Comparison of ENCODE assay signal across 15 mouse cellular contexts in genomic region chr2:179761718-179762441, GRCm38 (mm10).
DNase-seq lines count a peak whose midpoint lies in the region; ATAC-seq lines count a peak whose summit lies in the region.
"Had no signal": no experiment of that assay in that cellular context is flagged by ENCODE, and none has a peak within 500 bp of the region (broad histone marks: within the 10 kb centered on the region; RNA-seq: fewer than 3 reads in every experiment).

No protein-coding gene starts in this region.

- 56% methylated on average over 9 of the region's 9 CpGs for WGBS in forebrain, embryonic 10.5 days
- WGBS in forebrain, embryonic 11.5 days = 57% methylated on average over 9 of the region's 9 CpGs
- 63% methylated on average over 9 of the region's 9 CpGs for WGBS in midbrain, embryonic 10.5 days
- 63% methylated on average over 9 of the region's 9 CpGs for WGBS in midbrain, embryonic 11.5 days
- WGBS in neural tube, embryonic 15.5 days = 56% methylated on average over 9 of the region's 9 CpGs

- no peaks in the 10 kb centered on the region for H3K9me3 ChIP-seq in forebrain, embryonic 10.5 days
- H3K9me3 ChIP-seq in forebrain, embryonic 11.5 days (ENCODE audit: control insufficient read depth, low read length) = no peaks in the 10 kb centered on the region
- H3K9me3 ChIP-seq in midbrain, embryonic 10.5 days (replicated peaks) = no peaks in the 10 kb centered on the region
- no peaks in the 10 kb centered on the region for H3K9me3 ChIP-seq in midbrain, embryonic 11.5 days (ENCODE audit: control insufficient read depth, low read length)
- H3K9me3 ChIP-seq in neural tube, embryonic 15.5 days (replicated peaks) = no peaks in the 10 kb centered on the region
- H3K9me3 ChIP-seq: liver, embryonic 12.5 days; megakaryocyte, embryonic 14.5 days had no signal

- peaks cover 42% of the 10 kb centered on the region for H3K4me1 ChIP-seq in forebrain, embryonic 10.5 days
- H3K4me1 ChIP-seq in forebrain, embryonic 11.5 days (replicated peaks; ENCODE audit: control insufficient read depth, insufficient read depth, low read length) = peaks cover 9% of the 10 kb centered on the region; the same call in 1 of the 2 replicates
- H3K4me1 ChIP-seq in midbrain, embryonic 10.5 days = peaks cover 34% of the 10 kb centered on the region
- H3K4me1 ChIP-seq in midbrain, embryonic 11.5 days (ENCODE audit: control insufficient read depth, insufficient read depth, low read length) = peaks cover 10% of the 10 kb centered on the region
- peaks cover 37% of the 10 kb centered on the region for H3K4me1 ChIP-seq in neural tube, embryonic 15.5 days
- H3K4me1 ChIP-seq: liver, embryonic 12.5 days; megakaryocyte, embryonic 14.5 days had no signal

- peak overlapping the region; percentile 69 for H3K27ac ChIP-seq in forebrain, embryonic 10.5 days
- no peak overlapping the region for H3K27ac ChIP-seq in forebrain, embryonic 11.5 days (ENCODE audit: low read depth, low read length)
- H3K27ac ChIP-seq in midbrain, embryonic 10.5 days (replicated peaks) = peak overlapping the region; percentile 39; the same call in 1 of the 2 replicates
- no peak overlapping the region for H3K27ac ChIP-seq in midbrain, embryonic 11.5 days (ENCODE audit: low read depth, low read length)
- H3K27ac ChIP-seq in neural tube, embryonic 15.5 days (replicated peaks) = peak overlapping the region; percentile 8; the same call in 1 of the 2 replicates
- H3K27ac ChIP-seq: liver, embryonic 12.5 days; stomach, postnatal 0 days had no signal

- H3K9ac ChIP-seq in forebrain, embryonic 11.5 days (ENCODE audit: low read length) = no peak overlapping the region
- H3K9ac ChIP-seq in midbrain, embryonic 11.5 days (ENCODE audit: low read length) = no peak overlapping the region
- no peak overlapping the region for H3K9ac ChIP-seq in neural tube, embryonic 15.5 days (replicated peaks)
- H3K9ac ChIP-seq: liver, embryonic 12.5 days had no signal

- no peak overlapping the region for H3K4me2 ChIP-seq in forebrain, embryonic 11.5 days (ENCODE audit: low read depth, low read length, severe bottlenecking)
- H3K4me2 ChIP-seq in midbrain, embryonic 11.5 days = no peak overlapping the region
- H3K4me2 ChIP-seq in neural tube, embryonic 15.5 days = no peak overlapping the region
- H3K4me2 ChIP-seq: liver, embryonic 12.5 days had no signal

- H3K4me3 ChIP-seq in forebrain, embryonic 10.5 days = no peak overlapping the region
- H3K4me3 ChIP-seq in forebrain, embryonic 11.5 days (ENCODE audit: low read depth, low read length) = no peak overlapping the region
- H3K4me3 ChIP-seq in midbrain, embryonic 10.5 days = no peak overlapping the region
- H3K4me3 ChIP-seq in midbrain, embryonic 11.5 days (ENCODE audit: low read depth, low read length) = no peak overlapping the region
- H3K4me3 ChIP-seq in neural tube, embryonic 15.5 days (replicated peaks) = no peak overlapping the region
- H3K4me3 ChIP-seq: liver, embryonic 12.5 days; megakaryocyte, embryonic 14.5 days had no signal

- peaks cover 33% of the 10 kb centered on the region for H3K27me3 ChIP-seq in forebrain, embryonic 10.5 days (ENCODE audit: poor library complexity, severe bottlenecking)
- H3K27me3 ChIP-seq in forebrain, embryonic 11.5 days (ENCODE audit: control insufficient read depth, insufficient read depth, low read length) = no peaks in the 10 kb centered on the region
- H3K27me3 ChIP-seq in midbrain, embryonic 10.5 days (ENCODE audit: low read depth, poor library complexity, severe bottlenecking) = peaks cover 32% of the 10 kb centered on the region
- H3K27me3 ChIP-seq in midbrain, embryonic 11.5 days (ENCODE audit: control insufficient read depth, insufficient read depth, low read length) = no peaks in the 10 kb centered on the region
- H3K27me3 ChIP-seq in neural tube, embryonic 15.5 days (replicated peaks) = 0 out of 2 replicates have a peak, but pooled peaks cover 3% of the 10 kb centered on the region

- DNase-seq in forebrain, embryonic 10.5 days (ENCODE audit: extremely low spot score, low spot score) = no peak
- no peak for DNase-seq in forebrain, embryonic 11.5 days (ENCODE audit: low spot score)
- DNase-seq in midbrain, embryonic 10.5 days (ENCODE audit: low spot score) = no peak
- no peak for DNase-seq in midbrain, embryonic 11.5 days (ENCODE audit: low spot score, missing footprints)
- DNase-seq in cerebellum, postnatal 36 days = peak; percentile 29 to 38
- no peak for DNase-seq in gastrocnemius, postnatal 4 days (ENCODE audit: low spot score in 2 of 2)
- DNase-seq: B cell, adult 2 months; kidney, adult 8-10 months; spleen, adult 18-20 months; thymus, postnatal 25 days had no signal

- no peak for ATAC-seq in forebrain, embryonic 11.5 days (replicated peaks; ENCODE audit: low FRiP score)
- ATAC-seq in midbrain, embryonic 11.5 days (ENCODE audit: low FRiP score) = no peak
- ATAC-seq in neural tube, embryonic 15.5 days (ENCODE audit: low FRiP score) = no peak
- ATAC-seq: liver, embryonic 12.5 days; lung, postnatal 0 days had no signal

- no peaks in the 10 kb centered on the region for H3K36me3 ChIP-seq in forebrain, embryonic 10.5 days (replicated peaks)
- no peaks in the 10 kb centered on the region for H3K36me3 ChIP-seq in forebrain, embryonic 11.5 days (ENCODE audit: control insufficient read depth, insufficient read depth, low read length)
- H3K36me3 ChIP-seq in midbrain, embryonic 10.5 days = no peaks in the 10 kb centered on the region
- no peaks in the 10 kb centered on the region for H3K36me3 ChIP-seq in midbrain, embryonic 11.5 days (ENCODE audit: control insufficient read depth, insufficient read depth, low read length)
- no peaks in the 10 kb centered on the region for H3K36me3 ChIP-seq in neural tube, embryonic 15.5 days
- H3K36me3 ChIP-seq: liver, embryonic 12.5 days had no signal

Comparison
In these comparisons a context has a peak if more than half of its experiments do, and no peak if none do; other contexts are left out.
1. H3K27ac ChIP-seq: peak in forebrain, embryonic 10.5 days (single experiment), midbrain, embryonic 10.5 days (single experiment) and neural tube, embryonic 15.5 days (single experiment); none in forebrain, embryonic 11.5 days (single experiment) and midbrain, embryonic 11.5 days (single experiment).
2. DNase-seq: peak in cerebellum, postnatal 36 days (2 of 2); none in forebrain, embryonic 10.5 days (single experiment), forebrain, embryonic 11.5 days (single experiment), midbrain, embryonic 10.5 days (single experiment), midbrain, embryonic 11.5 days (single experiment) and gastrocnemius, postnatal 4 days (0 of 2).